Mouse (Mus musculus) granulocyte monocyte progenitor cell, adult 5-6 weeks (primary cell): ENCODE data around the gene Fbln7. TPM values are rescaled to one million over a fixed set of nuclear protein-coding genes. Genes with fewer than 3 reads are reported as not detected.

Source experiments
- total RNA-seq, 2 experiments: library from RNA; stranded (forward) in 1 of 2; stranded (reverse) in 1 of 2; fragments of 200-712, 200-1000 nt in 1 of 2; fragments of >200 nt in 1 of 2; fragmentation: Nextera tagmentation in 1 of 2; gene quantifications; 2 replicates each; pipeline ENCODE4 v1.2.3; 2014 to 2017

Gene Fbln7
- total RNA-seq, 2 experiments from 2014 or later, result not detected

Other genes starting within 250 kb of the Fbln7 start
- gene Anapc1, start 175.6 kb upstream of the Fbln7 start, total RNA-seq (2014; fragmentation: Nextera tagmentation), result 101 and 130 TPM in 2 replicates
- gene Anapc1, start 175.6 kb upstream of the Fbln7 start, total RNA-seq (2017), result 111 and 148 TPM in 2 replicates
- gene Mertk, start 164.0 kb upstream of the Fbln7 start, total RNA-seq (2014; fragmentation: Nextera tagmentation), result not detected in 2 replicates
- not detected in 2 replicates for gene Mertk, start 164.0 kb upstream of the Fbln7 start, total RNA-seq (2017)
- 11.7 and 18.5 TPM in 2 replicates for gene Tmem87b, start 44.9 kb upstream of the Fbln7 start, total RNA-seq (2014; fragmentation: Nextera tagmentation)
- 17.7 and 20.8 TPM in 2 replicates for gene Tmem87b, start 44.9 kb upstream of the Fbln7 start, total RNA-seq (2017)
- 10.5 and 15.4 TPM in 2 replicates for gene Zc3h8, start 81.1 kb downstream of the Fbln7 start, total RNA-seq (2014; fragmentation: Nextera tagmentation)
- gene Zc3h8, start 81.1 kb downstream of the Fbln7 start, total RNA-seq (2017), result 9.9 and 19.1 TPM in 2 replicates
- 0.82 and 3.7 TPM in 2 replicates for gene Zc3h6, start 104.4 kb downstream of the Fbln7 start, total RNA-seq (2014; fragmentation: Nextera tagmentation)
- 1.9 TPM in 2 replicates for gene Zc3h6, start 104.4 kb downstream of the Fbln7 start, total RNA-seq (2017)
- gene Gm10762, start 104.7 kb downstream of the Fbln7 start, total RNA-seq (2014; fragmentation: Nextera tagmentation), result 2.8 and 7.7 TPM in 2 replicates
- 4.0 and 10.5 TPM in 2 replicates for gene Gm10762, start 104.7 kb downstream of the Fbln7 start, total RNA-seq (2017)
- gene Vinac1, start 185.2 kb downstream of the Fbln7 start, total RNA-seq (2014; fragmentation: Nextera tagmentation), result not detected in 2 replicates
- not detected in 2 replicates for gene Vinac1, start 185.2 kb downstream of the Fbln7 start, total RNA-seq (2017)
- 2.8 and 3.7 TPM in 2 replicates for gene Ttl, start 203.0 kb downstream of the Fbln7 start, total RNA-seq (2014; fragmentation: Nextera tagmentation)
- 3.6 and 3.7 TPM in 2 replicates for gene Ttl, start 203.0 kb downstream of the Fbln7 start, total RNA-seq (2017)
- gene Polr1b, start 238.0 kb downstream of the Fbln7 start, total RNA-seq (2014; fragmentation: Nextera tagmentation), result 43.2 and 56.1 TPM in 2 replicates
- 47.1 and 49.7 TPM in 2 replicates for gene Polr1b, start 238.0 kb downstream of the Fbln7 start, total RNA-seq (2017)